Mouse (Mus musculus) forebrain, embryonic 12.5 days (tissue): ENCODE results near the gene Azin2. TPM values are rescaled to one million over a fixed set of nuclear protein-coding genes. Genes with fewer than 3 reads are reported as not detected.

Experiments used
- ATAC-seq: fragments of 200-750 bp; cut with Nextera tagmentation; 2 replicates; pipeline ENCODE4 v1.8.0; 2017; ENCODE audit warnings: moderate TSS enrichment; ENCODE audit not compliant: low FRiP score
- H3K27ac ChIP-seq: fragments of 300-500 bp; sonication (generic); 2 replicates; pipeline ENCODE4 v1.5.1; 2016; ENCODE audit warnings: mild to moderate bottlenecking
- H3K27me3 ChIP-seq: fragments of 300-500 bp; sonication (generic); 2 replicates; pipeline ENCODE4 v1.6.1; 2016; ENCODE audit warnings: mild to moderate bottlenecking
- H3K36me3 ChIP-seq: fragments of 300-500 bp; sonication (generic); replicated peaks from 2 replicates; pipeline ENCODE4 v1.6.1; 2016; ENCODE audit warnings: mild to moderate bottlenecking
- H3K4me1 ChIP-seq: fragments of 300-500 bp; sonication (generic); 2 replicates; pipeline ENCODE4 v1.6.1; 2016
- H3K4me2 ChIP-seq: fragments of 300-500 bp; sonication (generic); 2 replicates; pipeline ENCODE4 v1.6.1; 2016; ENCODE audit warnings: mild to moderate bottlenecking, moderate library complexity
- H3K4me3 ChIP-seq: fragments of 300-500 bp; sonication (generic); replicated peaks from 2 replicates; pipeline ENCODE4 v1.5.1; 2016; ENCODE audit warnings: mild to moderate bottlenecking
- H3K9ac ChIP-seq: fragments of 300-500 bp; sonication (generic); 2 replicates; pipeline ENCODE4 v1.6.1; 2016; ENCODE audit warnings: mild to moderate bottlenecking
- H3K9me3 ChIP-seq: fragments of 300-500 bp; sonication (generic); 2 replicates; pipeline ENCODE4 v1.6.1; 2016
- WGBS: fragments of 180-500 bp; shearing (Covaris S2); methylation state at CpG from one replicate; pipeline ENCODE4 v1.1.7; 2016; 5-methylcytosine and 5-hydroxymethylcytosine counted together
- polyA plus RNA-seq: library from polyadenylated mRNA; unstranded; fragments of >200 nt; fragmentation: Nextera tagmentation; extraction: Ambion mirVana; gene quantifications from 2 replicates; pipeline ENCODE4 v1.2.1, GENCODE M21; 2016

The Azin2 gene
- polyA plus RNA-seq, 1 experiment from 2014 or later: 15.0 TPM

GRCm38 (mm10) chr4:128888436-128888990 is 73.7 kb downstream of the Azin2 start:
- Histone ChIP-seq H3K4me2 (no peak overlapping the region), H3K27me3 (peaks cover 23% of the 10 kb centered on the region), H3K36me3 (no peaks in the 10 kb centered on the region), H3K4me3 (no peak overlapping the region), H3K9me3 (peaks cover 5% of the 10 kb centered on the region; the same call in 1 of the 2 replicates), H3K9ac (no peak overlapping the region), H3K27ac (no peak overlapping the region), H3K4me1 (peaks cover 33% of the 10 kb centered on the region)
- 82% methylated on average over 6 of the region's 6 CpGs for WGBS
- ATAC-seq: no peak

- 55% methylated on average over 9 of the region's 9 CpGs for WGBS
- no peak overlapping the region for H3K4me3 ChIP-seq
- H3K9ac ChIP-seq: no peak overlapping the region
- peaks cover 5% of the 10 kb centered on the region; the same call in 1 of the 2 replicates for H3K9me3 ChIP-seq
- H3K36me3 ChIP-seq: no peaks in the 10 kb centered on the region
- H3K4me2 ChIP-seq: no peak overlapping the region
- H3K4me1 ChIP-seq: peaks cover 39% of the 10 kb centered on the region
- peaks cover 19% of the 10 kb centered on the region for H3K27me3 ChIP-seq
- no peak overlapping the region for H3K27ac ChIP-seq
- ATAC-seq: no peak
These were observed 74.6 kb downstream of the Azin2 start for GRCm38 (mm10) chr4:128887641-128888091.

GRCm38 (mm10) chr4:128887026-128887425 is 75.2 kb downstream of the Azin2 start:
- peaks cover 18% of the 10 kb centered on the region for H3K27me3 ChIP-seq
- peaks cover 5% of the 10 kb centered on the region; the same call in 1 of the 2 replicates for H3K9me3 ChIP-seq
- 0 out of 2 replicates have a peak overlapping the region, but pooled peaks have one; percentile 25 for H3K27ac ChIP-seq
- ATAC-seq: no peak
- H3K9ac ChIP-seq: no peak overlapping the region
- no peak overlapping the region for H3K4me3 ChIP-seq
- WGBS: 75% methylated on average over 10 of the region's 10 CpGs
- no peaks in the 10 kb centered on the region for H3K36me3 ChIP-seq
- H3K4me1 ChIP-seq: peaks cover 39% of the 10 kb centered on the region
- H3K4me2 ChIP-seq: no peak overlapping the region

GRCm38 (mm10) chr4:128886571-128886970 is 75.7 kb downstream of the Azin2 start:
- H3K27me3 ChIP-seq: peaks cover 19% of the 10 kb centered on the region
- peaks cover 5% of the 10 kb centered on the region; the same call in 1 of the 2 replicates for H3K9me3 ChIP-seq
- peak overlapping the region; percentile 6; the same call in 1 of the 2 replicates for H3K4me2 ChIP-seq
- H3K36me3 ChIP-seq: no peaks in the 10 kb centered on the region
- 63% methylated on average over 5 of the region's 5 CpGs for WGBS
- H3K4me1 ChIP-seq: peaks cover 39% of the 10 kb centered on the region
- 0 out of 2 replicates have a peak overlapping the region, but pooled peaks have one; percentile 25 for H3K27ac ChIP-seq
- no peak overlapping the region for H3K4me3 ChIP-seq
- no peak for ATAC-seq
- no peak overlapping the region for H3K9ac ChIP-seq

GRCm38 (mm10) chr4:128885540-128885939 is 76.7 kb downstream of the Azin2 start:
- WGBS: 95% methylated on average over 8 of the region's 8 CpGs
- Histone ChIP-seq H3K27me3 (peaks cover 19% of the 10 kb centered on the region), H3K9me3 (peaks cover 5% of the 10 kb centered on the region; the same call in 1 of the 2 replicates), H3K4me2 (no peak overlapping the region), H3K4me3 (no peak overlapping the region), H3K9ac (no peak overlapping the region), H3K27ac (no peak overlapping the region), H3K4me1 (peaks cover 36% of the 10 kb centered on the region), H3K36me3 (no peaks in the 10 kb centered on the region)
- ATAC-seq: no peak

GRCm38 (mm10) chr4:128884711-128885095 is 77.5 kb downstream of the Azin2 start:
- Histone ChIP-seq H3K4me3 (peak overlapping the region; percentile 73), H3K4me1 (peaks cover 38% of the 10 kb centered on the region), H3K9ac (peak overlapping the region; percentile 74; the same call in 1 of the 2 replicates), H3K9me3 (peaks cover 5% of the 10 kb centered on the region; the same call in 1 of the 2 replicates), H3K27me3 (peaks cover 19% of the 10 kb centered on the region), H3K4me2 (peak overlapping the region; percentile 98), H3K27ac (no peak overlapping the region), H3K36me3 (no peaks in the 10 kb centered on the region)
- WGBS: 55% methylated on average over 5 of the region's 5 CpGs
- ATAC-seq: peak; percentile 42; the same call in 1 of the 2 replicates

- Histone ChIP-seq H3K27ac (peak overlapping the region; percentile 57), H3K36me3 (no peaks in the 10 kb centered on the region), H3K27me3 (peaks cover 19% of the 10 kb centered on the region), H3K9ac (peak overlapping the region; percentile 74), H3K4me1 (peaks cover 44% of the 10 kb centered on the region), H3K9me3 (peaks cover 5% of the 10 kb centered on the region; the same call in 1 of the 2 replicates), H3K4me3 (peak overlapping the region; percentile 73), H3K4me2 (peak overlapping the region; percentile 98)
- under 1% methylated on average over 92 of the region's 94 CpGs for WGBS
- ATAC-seq: peak; percentile 70
These were observed 78.2 kb downstream of the Azin2 start for GRCm38 (mm10) chr4:128883801-128884710.

- Histone ChIP-seq H3K36me3 (no peaks in the 10 kb centered on the region), H3K9ac (peak within 1 kb of the TSS; percentile 74), H3K9me3 (peaks cover 5% of the 10 kb centered on the region; the same call in 1 of the 2 replicates), H3K4me3 (peak within 1 kb of the TSS; percentile 73), H3K4me2 (peak within 1 kb of the TSS; percentile 98), H3K27ac (peak within 1 kb of the TSS; percentile 57), H3K27me3 (peaks cover 19% of the 10 kb centered on the region), H3K4me1 (peaks cover 50% of the 10 kb centered on the region)
- WGBS: 0% methylated on average over 34 of the region's 37 CpGs
- ATAC-seq: peak; percentile 78
These were observed 78.9 kb downstream of the Azin2 start, which contains the start of gene Trim62 for GRCm38 (mm10) chr4:128883379-128883781. Trim62 (plus strand) TSS chr4:128883580.

Other genes starting within 250 kb of the Azin2 start
- 0.38 and 0.57 TPM in 2 replicates for gene A3galt2, start 207.1 kb downstream of the Azin2 start, polyA plus RNA-seq
- gene Zfp362, start 156.4 kb downstream of the Azin2 start, polyA plus RNA-seq: 41.9 and 43.7 TPM in 2 replicates
- 12.5 and 12.6 TPM in 2 replicates for gene Trim62, start 78.9 kb downstream of the Azin2 start, polyA plus RNA-seq
- 162 and 173 TPM in 2 replicates for gene Ak2, start 29.5 kb upstream of the Azin2 start, polyA plus RNA-seq
- gene Rnf19b, start 95.8 kb upstream of the Azin2 start, polyA plus RNA-seq: 14.3 and 15.6 TPM in 2 replicates
- gene Tmem54, start 143.1 kb upstream of the Azin2 start, polyA plus RNA-seq: 0.54 and 1.9 TPM in 2 replicates
- 6.0 and 6.4 TPM in 2 replicates for gene Hpca, start 159.6 kb upstream of the Azin2 start, polyA plus RNA-seq
- gene Fndc5, start 174.6 kb upstream of the Azin2 start, polyA plus RNA-seq: 0.86 and 1.1 TPM in 2 replicates
- gene S100pbp, start 227.3 kb upstream of the Azin2 start, polyA plus RNA-seq: 26.2 and 31.6 TPM in 2 replicates
- gene Yars, start 227.3 kb upstream of the Azin2 start, polyA plus RNA-seq: 103 TPM in 2 replicates